Mouse (Mus musculus): Measurements from ENCODE around the gene Erbb4.
"Not testable (repeated sequence)": the region's sequence is repeated elsewhere in the genome, so short reads cannot be mapped to it uniquely, and the experiment has no call there.

Erbb4 gene

GRCm38 (mm10) chr1:68839352-68839751, 268.5 kb downstream of the Erbb4 start:
- no peak for DNase-seq

GRCm38 (mm10) chr1:68834686-68835085, 273.2 kb downstream of the Erbb4 start:
- no peak for DNase-seq

- no peak for DNase-seq
Measured at GRCm38 (mm10) chr1:68832101-68832500, 275.8 kb downstream of the Erbb4 start.

- no peak for DNase-seq
Measured at GRCm38 (mm10) chr1:68831575-68831974, 276.3 kb downstream of the Erbb4 start.

- DNase-seq = no peak
Measured at GRCm38 (mm10) chr1:68830501-68831239, 277.2 kb downstream of the Erbb4 start.

- DNase-seq = no peak
Measured at GRCm38 (mm10) chr1:68823116-68823644, 284.7 kb downstream of the Erbb4 start.

GRCm38 (mm10) chr1:68806711-68807110, 301.1 kb downstream of the Erbb4 start:
- no peak for DNase-seq

- no peak for DNase-seq
Measured at GRCm38 (mm10) chr1:68787409-68788015, 320.3 kb downstream of the Erbb4 start.

GRCm38 (mm10) chr1:68780653-68781052, 327.2 kb downstream of the Erbb4 start:
- no peak for DNase-seq

GRCm38 (mm10) chr1:68780032-68780431, 327.8 kb downstream of the Erbb4 start:
- DNase-seq = no peak

GRCm38 (mm10) chr1:68766095-68766494, 341.8 kb downstream of the Erbb4 start:
- DNase-seq = not testable (repeated sequence)

- no peak for DNase-seq
Measured at GRCm38 (mm10) chr1:68762456-68762855, 345.4 kb downstream of the Erbb4 start.

GRCm38 (mm10) chr1:68748976-68749375, 358.9 kb downstream of the Erbb4 start:
- no peak for DNase-seq

- no peak for DNase-seq
Measured at GRCm38 (mm10) chr1:68681478-68681877, 426.4 kb downstream of the Erbb4 start.

GRCm38 (mm10) chr1:68674667-68675066, 433.2 kb downstream of the Erbb4 start:
- DNase-seq = no peak

- no peak for DNase-seq
Measured at GRCm38 (mm10) chr1:68666831-68667601, 440.8 kb downstream of the Erbb4 start.

GRCm38 (mm10) chr1:68590475-68590874, 517.4 kb downstream of the Erbb4 start:
- DNase-seq = no peak

- DNase-seq = no peak
Measured at GRCm38 (mm10) chr1:68573851-68574540, 533.9 kb downstream of the Erbb4 start.

GRCm38 (mm10) chr1:68570924-68571323, 536.9 kb downstream of the Erbb4 start:
- DNase-seq = no peak

- DNase-seq = no peak
Measured at GRCm38 (mm10) chr1:68542942-68543341, 564.9 kb downstream of the Erbb4 start.

- no peak for DNase-seq
Measured at GRCm38 (mm10) chr1:68517820-68518219, 590.0 kb downstream of the Erbb4 start.

GRCm38 (mm10) chr1:68503873-68504272, 604.0 kb downstream of the Erbb4 start:
- no peak for DNase-seq

- DNase-seq = no peak
Measured at GRCm38 (mm10) chr1:68501561-68501960, 606.3 kb downstream of the Erbb4 start.
